Mouse (Mus musculus) C2C12 (cell line): ENCODE measurements at regions not wholly inside any gene's neighbourhood (a gene's known extent, or its start where the extent isn't known, plus 50 kb on each side); places are given as distances from the start of the nearest gene placed in this dataset.

Source experiments
- H3K27me3 ChIP-seq: one replicate; pipeline ENCODE4 v1.6.1; 2011; ENCODE audit not compliant: control insufficient read depth, insufficient read depth, insufficient read length
- H3K36me3 ChIP-seq: one replicate; pipeline ENCODE4 v1.6.1; 2011; ENCODE audit not compliant: control insufficient read depth, insufficient read depth
- H3K4me3 ChIP-seq: one replicate; pipeline ENCODE4 v1.5.1; 2011; ENCODE audit warnings: mild to moderate bottlenecking, control low read depth; ENCODE audit not compliant: poor library complexity, insufficient read depth, severe bottlenecking
- H3K79me2 ChIP-seq: one replicate; pipeline ENCODE4 v1.6.1; 2011; ENCODE audit not compliant: control insufficient read depth, insufficient read depth
- H3K79me3 ChIP-seq: one replicate; pipeline ENCODE4 v1.6.1; 2011; ENCODE audit warnings: low read depth, control low read depth
- H3ac ChIP-seq: one replicate; pipeline ENCODE3; 2011; ENCODE audit warnings: low read depth; ENCODE audit not compliant: control insufficient read depth, insufficient read length
- CEBPB ChIP-seq: IDR thresholded peaks from one replicate; pipeline ENCODE4 v1.6.1; 2011; ENCODE audit warnings: low read depth, mild to moderate bottlenecking, control low read depth, moderate library complexity
- CTCF ChIP-seq: IDR thresholded peaks from one replicate; pipeline ENCODE4 v1.5.1; 2011; ENCODE audit not compliant: control insufficient read depth, insufficient read depth, insufficient read length
- FOSL1 ChIP-seq: IDR thresholded peaks from one replicate; pipeline ENCODE4 v1.8.0; 2011; ENCODE audit warnings: mild to moderate bottlenecking, low read length; ENCODE audit not compliant: poor library complexity, insufficient read depth, severe bottlenecking
- MAX ChIP-seq: IDR thresholded peaks from one replicate; pipeline ENCODE4 v1.6.1; 2011; ENCODE audit warnings: mild to moderate bottlenecking, control low read depth
- MYOD1 ChIP-seq: IDR thresholded peaks from one replicate; pipeline ENCODE4 v1.6.1; 2011; ENCODE audit warnings: low read depth; ENCODE audit not compliant: control insufficient read depth, insufficient read length
- MYOG ChIP-seq: IDR thresholded peaks from one replicate; pipeline ENCODE4 v1.6.1; 2011; ENCODE audit not compliant: control insufficient read depth, insufficient read length; ENCODE audit errors: extremely low read depth
- USF1 ChIP-seq: IDR thresholded peaks from one replicate; pipeline ENCODE4 v1.6.1; 2011; ENCODE audit warnings: low read depth, mild to moderate bottlenecking, control low read depth, moderate library complexity

GRCm38 (mm10) chr14:67599734-67600133, 1590.7 kb upstream of the Gulo start:
- Histone ChIP-seq H3K27me3 (peaks cover 43% of the 10 kb centered on the region), H3K4me3 (no peak overlapping the region), H3ac (no peak overlapping the region), H3K79me2 (no peaks in the 10 kb centered on the region), H3K79me3 (no peaks in the 10 kb centered on the region), H3K36me3 (no peaks in the 10 kb centered on the region)
- TF ChIP-seq MYOG (no peak), MYOD1 (no peak), CTCF (no peak), CEBPB (no peak), USF1 (no peak), FOSL1 (no peak), MAX (no peak)

GRCm38 (mm10) chr14:67588627-67589026, 1579.6 kb upstream of the Gulo start:
- Histone ChIP-seq H3K27me3 (peaks cover 36% of the 10 kb centered on the region), H3K79me2 (no peaks in the 10 kb centered on the region), H3K79me3 (no peaks in the 10 kb centered on the region), H3ac (no peak overlapping the region), H3K36me3 (no peaks in the 10 kb centered on the region), H3K4me3 (no peak overlapping the region)
- TF ChIP-seq CTCF (no peak), MAX (no peak), USF1 (no peak)

- Histone ChIP-seq H3K79me2 (no peaks in the 10 kb centered on the region), H3K36me3 (no peaks in the 10 kb centered on the region), H3K4me3 (no peak overlapping the region), H3K79me3 (no peaks in the 10 kb centered on the region), H3ac (no peak overlapping the region), H3K27me3 (peaks cover 18% of the 10 kb centered on the region)
- no peak for TF ChIP-seq FOSL1
- TF ChIP-seq CTCF, result no peak
- TF ChIP-seq USF1, result no peak
- no peak for TF ChIP-seq MYOD1
- TF ChIP-seq MYOG, result no peak
- no peak for TF ChIP-seq MAX
- TF ChIP-seq CEBPB, result no peak
Measured at GRCm38 (mm10) chr14:67584456-67585048, 1575.5 kb upstream of the Gulo start.

- Histone ChIP-seq H3ac (no peak overlapping the region), H3K79me3 (no peaks in the 10 kb centered on the region), H3K79me2 (no peaks in the 10 kb centered on the region), H3K36me3 (no peaks in the 10 kb centered on the region), H3K4me3 (no peak overlapping the region), H3K27me3 (peaks cover 12% of the 10 kb centered on the region)
- TF ChIP-seq CEBPB (no peak), MYOD1 (no peak), USF1 (no peak), CTCF (no peak), MYOG (no peak), FOSL1 (no peak)
Measured at GRCm38 (mm10) chr14:67582201-67582782, 1573.3 kb upstream of the Gulo start.

GRCm38 (mm10) chr14:67574346-67574949, 1565.4 kb upstream of the Gulo start:
- no peak for TF ChIP-seq USF1
- TF ChIP-seq MYOD1, result no peak
- TF ChIP-seq CEBPB, result no peak
- TF ChIP-seq CTCF, result no peak
- TF ChIP-seq MYOG, result no peak
- no peak for TF ChIP-seq MAX
- TF ChIP-seq FOSL1, result no peak
- peaks cover 34% of the 10 kb centered on the region for H3K27me3 ChIP-seq

More at GRCm38 (mm10) chr14:67574346-67574949, 1565.4 kb upstream of the Gulo start:
- Histone ChIP-seq H3ac (no peak overlapping the region), H3K79me3 (no peaks in the 10 kb centered on the region), H3K36me3 (no peaks in the 10 kb centered on the region), H3K4me3 (no peak overlapping the region), H3K79me2 (no peaks in the 10 kb centered on the region)
